Mouse (Mus musculus) induced T-regulatory cell, adult 2 months (primary cell): ENCODE data around the gene Exoc4.

Experiments
- DNase-seq: peaks from one replicate; pipeline ENCODE4 v3.0.0-alpha.2; 2012; ENCODE audit warnings: low read depth

The Exoc4 gene

GRCm38 (mm10) chr6:33248894-33249758 lies at the start of gene Exoc4:
Exoc4 (plus strand) TSS chr6:33249085.
- peak; percentile 98 for DNase-seq

- no peak for DNase-seq
These were observed 30.1 kb upstream of the Exoc4 start for GRCm38 (mm10) chr6:33218780-33219179.

GRCm38 (mm10) chr6:33226700-33227099 lies 22.2 kb upstream of the Exoc4 start:
- no peak for DNase-seq

- DNase-seq = no peak
These were observed 21.5 kb upstream of the Exoc4 start for GRCm38 (mm10) chr6:33227371-33227770.

GRCm38 (mm10) chr6:33241250-33241649 lies 7.6 kb upstream of the Exoc4 start:
- no peak for DNase-seq

- no peak for DNase-seq
These were observed 4.3 kb upstream of the Exoc4 start for GRCm38 (mm10) chr6:33244546-33244945.

GRCm38 (mm10) chr6:33247146-33247545 lies 1.7 kb upstream of the Exoc4 start:
- DNase-seq = no peak

GRCm38 (mm10) chr6:33247576-33248355 lies 1.1 kb upstream of the Exoc4 start:
- no peak for DNase-seq

- no peak for DNase-seq
These were observed 7.8 kb downstream of the Exoc4 start for GRCm38 (mm10) chr6:33256638-33257037.

GRCm38 (mm10) chr6:33257076-33257789 lies 8.3 kb downstream of the Exoc4 start:
- DNase-seq = no peak

GRCm38 (mm10) chr6:33259926-33260325 lies 11.0 kb downstream of the Exoc4 start:
- no peak for DNase-seq

- no peak for DNase-seq
These were observed 12.7 kb downstream of the Exoc4 start for GRCm38 (mm10) chr6:33261606-33262005.

GRCm38 (mm10) chr6:33263950-33264349 lies 15.1 kb downstream of the Exoc4 start:
- no peak for DNase-seq

GRCm38 (mm10) chr6:33264388-33264787 lies 15.5 kb downstream of the Exoc4 start:
- no peak for DNase-seq

- DNase-seq = no peak
These were observed 18.7 kb downstream of the Exoc4 start for GRCm38 (mm10) chr6:33267571-33267970.

- DNase-seq = no peak
These were observed 34.6 kb downstream of the Exoc4 start for GRCm38 (mm10) chr6:33283523-33283922.

GRCm38 (mm10) chr6:33283936-33284335 lies 35.1 kb downstream of the Exoc4 start:
- no peak for DNase-seq

GRCm38 (mm10) chr6:33286376-33286775 lies 37.5 kb downstream of the Exoc4 start:
- DNase-seq = no peak

GRCm38 (mm10) chr6:33294626-33295025 lies 45.7 kb downstream of the Exoc4 start:
- no peak for DNase-seq

- DNase-seq = no peak
These were observed 48.7 kb downstream of the Exoc4 start for GRCm38 (mm10) chr6:33297566-33297965.

GRCm38 (mm10) chr6:33298768-33299167 lies 49.9 kb downstream of the Exoc4 start:
- no peak for DNase-seq

- no peak for DNase-seq
These were observed 57.1 kb downstream of the Exoc4 start for GRCm38 (mm10) chr6:33305996-33306395.
